Mouse (Mus musculus) liver, embryonic 14.5 days (tissue): ENCODE measurements around the gene Cxcr1. TPM values are rescaled to one million over a fixed set of nuclear protein-coding genes. Genes with fewer than 3 reads are reported as not detected.

ENCODE experiments used
- ATAC-seq: fragments of 200-750 bp; cut with Nextera tagmentation; 2 replicates; pipeline ENCODE4 v1.8.0; 2017; ENCODE audit warnings: moderate number of reproducible peaks, mild to moderate bottlenecking, moderate library complexity; ENCODE audit not compliant: insufficient read depth
- DNase-seq, 3 experiments: peaks; one replicate each; pipeline ENCODE4 v3.0.0-alpha.2; 2012 to 2013; ENCODE audit warnings: low read depth in 3 of 3, low spot score in 3 of 3
- H3K27ac ChIP-seq: fragments of 300-500 bp; sonication (generic); 2 replicates; pipeline ENCODE4 v1.5.1; 2014; ENCODE audit warnings: moderate library complexity, mild to moderate bottlenecking, control low read depth, inconsistent platforms
- H3K27me3 ChIP-seq: fragments of 300-500 bp; sonication (generic); 2 replicates; pipeline ENCODE4 v1.6.1; 2014; ENCODE audit warnings: mild to moderate bottlenecking, low read length, moderate library complexity; ENCODE audit not compliant: control insufficient read depth, insufficient read depth
- H3K36me3 ChIP-seq: fragments of 300-500 bp; sonication (generic); replicated peaks from 2 replicates; pipeline ENCODE4 v1.6.1; 2014; ENCODE audit warnings: low read depth; ENCODE audit not compliant: control insufficient read depth, insufficient read depth
- H3K4me1 ChIP-seq, 2 experiments: fragments of 200-500 bp in 1 of 2; fragments of 300-500 bp in 1 of 2; sonication (generic) in 1 of 2; replicated peaks; 2 replicates each; pipeline ENCODE4 v1.6.1; 2012 to 2014; ENCODE audit warnings: antibody characterized with exemption in 1 of 2, inconsistent platforms in 1 of 2, low read length in 1 of 2; ENCODE audit not compliant: control insufficient read depth in 2 of 2, insufficient read depth in 2 of 2
- H3K4me2 ChIP-seq: fragments of 300-500 bp; sonication (generic); 2 replicates; pipeline ENCODE4 v1.6.1; 2014; ENCODE audit warnings: low read depth, mild to moderate bottlenecking, control low read depth, moderate library complexity
- H3K4me3 ChIP-seq, 2 experiments: fragments of 200-500 bp in 1 of 2; fragments of 300-500 bp in 1 of 2; sonication (generic) in 1 of 2; 2 replicates each; pipeline ENCODE4 v1.5.1; 2012 to 2014; ENCODE audit warnings: low read depth in 2 of 2, low read length in 2 of 2, mild to moderate bottlenecking in 2 of 2, control low read depth in 1 of 2, inconsistent platforms in 1 of 2, moderate library complexity in 1 of 2; ENCODE audit not compliant: insufficient read depth in 1 of 2
- H3K9ac ChIP-seq: fragments of 300-500 bp; sonication (generic); replicated peaks from 2 replicates; pipeline ENCODE4 v1.6.1; 2014; ENCODE audit warnings: mild to moderate bottlenecking, control low read depth, moderate library complexity
- H3K9me3 ChIP-seq: fragments of 300-500 bp; sonication (generic); 2 replicates; pipeline ENCODE4 v1.6.1; 2016; ENCODE audit warnings: low read length, mixed read lengths; ENCODE audit not compliant: control insufficient read depth
- CTCF ChIP-seq: IDR thresholded peaks from 2 replicates; pipeline ENCODE4 v1.5.1; 2016; ENCODE audit warnings: antibody characterized with exemption, low read depth, control low read depth
- EP300 ChIP-seq: IDR thresholded peaks from 2 replicates; pipeline ENCODE4 v1.6.1; 2016; ENCODE audit warnings: antibody characterized with exemption, low read depth
- WGBS: fragments of 180-500 bp; shearing (Covaris S2); extraction: QIAGEN DNeasy Blood & Tissue Kit; methylation state at CpG from one replicate; pipeline ENCODE4 v1.1.7; 2014; ENCODE audit not compliant: insufficient replicate concordance; 5-methylcytosine and 5-hydroxymethylcytosine counted together
- polyA plus RNA-seq, 2 experiments: library from polyadenylated mRNA; depleted of rRNA in 1 of 2; stranded (reverse) in 1 of 2; unstranded in 1 of 2; fragments of >200 nt; fragmentation: Nextera tagmentation in 1 of 2; extraction: Ambion mirVana in 1 of 2; gene quantifications; 2 replicates each; pipeline versions ENCODE4 v1.2.1 to v1.2.3; 2012 to 2014

Cxcr1 gene
- polyA plus RNA-seq, 2 experiments: not detected

- no peak for DNase-seq
- no peaks in the 10 kb centered on the region for H3K9me3 ChIP-seq
- no peak overlapping the region for H3K4me2 ChIP-seq
- H3K36me3 ChIP-seq: no peaks in the 10 kb centered on the region
- ATAC-seq: no peak
- H3K9ac ChIP-seq: no peak overlapping the region
- H3K4me3 ChIP-seq: no peak overlapping the region
- TF ChIP-seq CTCF (peak; percentile 37), EP300 (no peak)
- H3K27ac ChIP-seq: no peak overlapping the region
- H3K27me3 ChIP-seq: no peaks in the 10 kb centered on the region
- H3K4me1 ChIP-seq: no peaks in the 10 kb centered on the region; a peak in 1 of 4 replicates
- WGBS: 37% methylated on average over 2 of the region's 2 CpGs
Observed at GRCm38 (mm10) chr1:74183006-74183405, 11.4 kb downstream of the Cxcr1 start.

- WGBS: 53% methylated on average over 2 of the region's 2 CpGs
- ATAC-seq (no peak), DNase-seq (no peak)
- H3K27me3 ChIP-seq: no peaks in the 10 kb centered on the region
- H3K27ac ChIP-seq: no peak overlapping the region
- H3K4me1 ChIP-seq: no peaks in the 10 kb centered on the region; a peak in 1 of 4 replicates
- H3K9ac ChIP-seq: no peak overlapping the region
- H3K9me3 ChIP-seq: no peaks in the 10 kb centered on the region
- no peaks in the 10 kb centered on the region for H3K36me3 ChIP-seq
- TF ChIP-seq CTCF (no peak), EP300 (no peak)
- H3K4me3 ChIP-seq: no peak overlapping the region
- no peak overlapping the region for H3K4me2 ChIP-seq
Observed at GRCm38 (mm10) chr1:74181462-74181861, 13.0 kb downstream of the Cxcr1 start.

- no peak for ATAC-seq
- H3K27me3 ChIP-seq: no peaks in the 10 kb centered on the region
- WGBS: 49% methylated on average over 9 of the region's 9 CpGs
Observed at GRCm38 (mm10) chr1:74179624-74180408, 14.6 kb downstream of the Cxcr1 start.

GRCm38 (mm10) chr1:74178618-74179017, 15.8 kb downstream of the Cxcr1 start:
- TF ChIP-seq CTCF (no peak), EP300 (no peak)
- no peaks in the 10 kb centered on the region; a peak in 1 of 4 replicates for H3K4me1 ChIP-seq
- no peak overlapping the region for H3K4me2 ChIP-seq
- 37% methylated on average over 3 of the region's 3 CpGs for whole genome bisulfite sequencing
- ATAC-seq (no peak), DNase-seq (no peak)
- H3K27me3 ChIP-seq: no peaks in the 10 kb centered on the region
- no peak overlapping the region for H3K4me3 ChIP-seq
- H3K27ac ChIP-seq: no peak overlapping the region
- no peaks in the 10 kb centered on the region for H3K9me3 ChIP-seq
- no peak overlapping the region for H3K9ac ChIP-seq
- H3K36me3 ChIP-seq: no peaks in the 10 kb centered on the region

More at GRCm38 (mm10) chr1:74179624-74180408, 14.6 kb downstream of the Cxcr1 start:
- no peak overlapping the region for H3K4me2 ChIP-seq
- H3K4me1 ChIP-seq: no peaks in the 10 kb centered on the region; a peak in 1 of 4 replicates
- H3K4me3 ChIP-seq: no peak overlapping the region
- no peak overlapping the region for H3K27ac ChIP-seq
- DNase-seq: no peak
- no peaks in the 10 kb centered on the region for H3K9me3 ChIP-seq
- no peaks in the 10 kb centered on the region for H3K36me3 ChIP-seq
- no peak overlapping the region for H3K9ac ChIP-seq
- no peak for TF ChIP-seq CTCF
- no peak for TF ChIP-seq EP300

- no peak for ATAC-seq
Observed at GRCm38 (mm10) chr1:74175731-74176130, 18.7 kb downstream of the Cxcr1 start.

More at GRCm38 (mm10) chr1:74175731-74176130, 18.7 kb downstream of the Cxcr1 start:
- Histone ChIP-seq H3K9ac (no peak overlapping the region), H3K9me3 (no peaks in the 10 kb centered on the region), H3K27ac (no peak overlapping the region), H3K4me3 (no peak overlapping the region), H3K4me1 (peaks cover 0 to 3% of the 10 kb centered on the region in 2 experiments; a peak in 1 of 4 replicates), H3K4me2 (no peak overlapping the region), H3K36me3 (no peaks in the 10 kb centered on the region), H3K27me3 (no peaks in the 10 kb centered on the region)
- 55% methylated on average over 4 of the region's 4 CpGs for WGBS
- no peak for DNase-seq
- TF ChIP-seq CTCF (no peak), EP300 (no peak)
